Mouse (Mus musculus) CH12.LX (cell line): ENCODE data around the gene Endou. TPM values are rescaled to one million over a fixed set of nuclear protein-coding genes. Genes with fewer than 3 reads are reported as not detected.

Source experiments
- DNase-seq: peaks from one replicate; pipeline ENCODE4 v3.0.0-alpha.2; 2013; ENCODE audit errors: extremely low read depth
- H3K27ac ChIP-seq: 2 replicates; pipeline ENCODE4 v1.5.1; 2012; ENCODE audit warnings: low read depth, mild to moderate bottlenecking, control low read depth, moderate library complexity; ENCODE audit not compliant: insufficient read depth
- H3K27me3 ChIP-seq: replicated peaks from 2 replicates; pipeline ENCODE3; 2012; ENCODE audit warnings: inconsistent platforms
- H3K36me3 ChIP-seq, 2 experiments: replicated peaks in 1 of 2; 2 replicates each; pipeline versions ENCODE3 to v1.6.1; 2012; ENCODE audit warnings: inconsistent platforms in 1 of 2, low read length in 1 of 2, mild to moderate bottlenecking in 1 of 2, mixed read lengths in 1 of 2, moderate library complexity in 1 of 2; ENCODE audit not compliant: control insufficient read depth in 1 of 2, insufficient read depth in 1 of 2
- H3K4me1 ChIP-seq, 2 experiments: 2 replicates each; pipeline ENCODE4 v1.6.1; 2012; ENCODE audit warnings: inconsistent platforms in 1 of 2, moderate library complexity in 1 of 2; ENCODE audit not compliant: insufficient read depth in 2 of 2, control insufficient read depth in 1 of 2
- H3K4me2 ChIP-seq: 2 replicates; pipeline ENCODE4 v1.6.1; 2012; ENCODE audit warnings: low read depth, mild to moderate bottlenecking, control low read depth; ENCODE audit not compliant: poor library complexity, insufficient read depth, severe bottlenecking
- H3K4me3 ChIP-seq, 3 experiments: fragments of 150-350 bp in 1 of 3; sonication (generic) in 1 of 3; replicated peaks in 1 of 3; 2 replicates each; pipeline versions ENCODE3 to v1.5.1; 2011 to 2012; ENCODE audit warnings: low read depth in 2 of 3, low read length in 2 of 3, mild to moderate bottlenecking in 2 of 3, moderate library complexity in 2 of 3, control low read depth in 1 of 3, improper control_type of control experiment in 1 of 3, inconsistent platforms in 1 of 3, mixed read lengths in 1 of 3; ENCODE audit not compliant: poor library complexity in 1 of 3
- H3K79me2 ChIP-seq: replicated peaks from 2 replicates; pipeline ENCODE4 v1.6.1; 2012; ENCODE audit warnings: mild to moderate bottlenecking, moderate library complexity; ENCODE audit not compliant: control insufficient read depth, poor library complexity, insufficient read depth, severe bottlenecking; ENCODE audit errors: extremely low read depth
- H3K9ac ChIP-seq: 2 replicates; pipeline ENCODE4 v1.6.1; 2012; ENCODE audit warnings: low read depth, mild to moderate bottlenecking, control low read depth, moderate library complexity; ENCODE audit not compliant: insufficient read depth
- H3K9me3 ChIP-seq: replicated peaks from 2 replicates; pipeline ENCODE3; 2012; ENCODE audit warnings: low read length, inconsistent platforms, mixed read lengths
- BHLHE40 ChIP-seq: IDR thresholded peaks from 2 replicates; pipeline ENCODE4 v1.6.1; 2011; ENCODE audit warnings: mild to moderate bottlenecking, low read depth, low read length, improper control_type of control experiment
- CHD1 ChIP-seq: IDR thresholded peaks from 2 replicates; pipeline ENCODE4 v1.6.1; 2012; ENCODE audit warnings: low read depth, low read length, improper control_type of control experiment, inconsistent platforms
- CHD2 ChIP-seq: IDR thresholded peaks from 2 replicates; pipeline ENCODE4 v1.6.1; 2011; ENCODE audit warnings: low read length, improper control_type of control experiment
- CTCF ChIP-seq, 2 experiments: IDR thresholded peaks in 1 of 2; conservative IDR thresholded peaks in 1 of 2; 2 replicates each; pipeline ENCODE4 v1.5.1; 2011 to 2012; ENCODE audit warnings: low read depth in 2 of 2, low read length in 2 of 2, improper control_type of control experiment in 1 of 2, inconsistent platforms in 1 of 2, mild to moderate bottlenecking in 1 of 2, moderate library complexity in 1 of 2
- E2F4 ChIP-seq: IDR thresholded peaks from 2 replicates; pipeline ENCODE4 v1.6.1; 2011; ENCODE audit warnings: low read depth, low read length, improper control_type of control experiment; ENCODE audit not compliant: insufficient replicate concordance
- ELF1 ChIP-seq: IDR thresholded peaks from 2 replicates; pipeline ENCODE4 v1.6.1; 2014; ENCODE audit warnings: low read depth, mild to moderate bottlenecking, inconsistent platforms, low read length, improper control_type of control experiment
- ETS1 ChIP-seq: conservative IDR thresholded peaks from 2 replicates; pipeline ENCODE4 v1.6.1; 2012; ENCODE audit warnings: low read depth, mild to moderate bottlenecking, inconsistent platforms, low read length, improper control_type of control experiment, moderate library complexity
- GABPA ChIP-seq: IDR thresholded peaks from 2 replicates; pipeline ENCODE4 v1.6.1; 2012; ENCODE audit warnings: low read depth, low read length, improper control_type of control experiment, inconsistent platforms; ENCODE audit not compliant: insufficient replicate concordance
- HCFC1 ChIP-seq: IDR thresholded peaks from 2 replicates; pipeline ENCODE4 v1.6.1; 2012; ENCODE audit warnings: low read depth, mild to moderate bottlenecking, inconsistent platforms, low read length, improper control_type of control experiment
- IRF4 ChIP-seq: IDR thresholded peaks from 2 replicates; pipeline ENCODE4 v1.6.1; 2014; ENCODE audit warnings: low read depth, mild to moderate bottlenecking, inconsistent platforms, low read length, improper control_type of control experiment
- JUN ChIP-seq: IDR thresholded peaks from 2 replicates; pipeline ENCODE4 v1.6.1; 2011; ENCODE audit warnings: low read depth, mild to moderate bottlenecking, low read length, improper control_type of control experiment, moderate library complexity; ENCODE audit not compliant: insufficient read depth
- JUND ChIP-seq: conservative IDR thresholded peaks from 2 replicates; pipeline ENCODE4 v1.6.1; 2011; ENCODE audit warnings: low read depth, low read length, improper control_type of control experiment
- KAT2A ChIP-seq: IDR thresholded peaks from 2 replicates; pipeline ENCODE4 v1.6.1; 2012; ENCODE audit warnings: low read length, improper control_type of control experiment, inconsistent platforms; ENCODE audit not compliant: insufficient replicate concordance
- MAFK ChIP-seq: IDR thresholded peaks from 2 replicates; pipeline ENCODE4 v1.6.1; 2011; ENCODE audit warnings: low read length, improper control_type of control experiment; ENCODE audit not compliant: insufficient replicate concordance
- MAX ChIP-seq: IDR thresholded peaks from 2 replicates; pipeline ENCODE4 v1.6.1; 2011; ENCODE audit warnings: low read length, improper control_type of control experiment
- MAZ ChIP-seq: IDR thresholded peaks from 2 replicates; pipeline ENCODE4 v1.6.1; 2012; ENCODE audit warnings: low read depth, mild to moderate bottlenecking, inconsistent platforms, low read length, improper control_type of control experiment, moderate library complexity
- MEF2A ChIP-seq: IDR thresholded peaks from 2 replicates; pipeline ENCODE4 v1.6.1; 2014; ENCODE audit warnings: low read depth, mild to moderate bottlenecking, inconsistent platforms, low read length, improper control_type of control experiment, borderline replicate concordance
- MXI1 ChIP-seq: IDR thresholded peaks from 2 replicates; pipeline ENCODE4 v1.6.1; 2011; ENCODE audit warnings: mild to moderate bottlenecking, low read depth, low read length, improper control_type of control experiment
- MYC ChIP-seq: IDR thresholded peaks from 2 replicates; pipeline ENCODE4 v1.6.1; 2011; ENCODE audit warnings: low read depth, mild to moderate bottlenecking, improper control_type of control experiment, low read length
- NELFE ChIP-seq: IDR thresholded peaks from 2 replicates; pipeline ENCODE4 v1.6.1; 2011; ENCODE audit warnings: low read depth, low read length, improper control_type of control experiment
- NRF1 ChIP-seq: IDR thresholded peaks from 2 replicates; pipeline ENCODE4 v1.6.1; 2014; ENCODE audit warnings: low read depth, mild to moderate bottlenecking, inconsistent platforms, low read length, improper control_type of control experiment, moderate library complexity
- RAD21 ChIP-seq: IDR thresholded peaks from 2 replicates; pipeline ENCODE4 v1.6.1; 2011; ENCODE audit warnings: low read depth, mild to moderate bottlenecking, low read length, improper control_type of control experiment, moderate library complexity
- RCOR1 ChIP-seq: conservative IDR thresholded peaks from 2 replicates; pipeline ENCODE4 v1.6.1; 2012; ENCODE audit warnings: low read depth, mild to moderate bottlenecking, inconsistent platforms, low read length, improper control_type of control experiment
- SIN3A ChIP-seq: IDR thresholded peaks from 2 replicates; pipeline ENCODE4 v1.6.1; 2012; ENCODE audit warnings: low read length, improper control_type of control experiment, inconsistent platforms
- SMC3 ChIP-seq: IDR thresholded peaks from 2 replicates; pipeline ENCODE4 v1.6.1; 2011; ENCODE audit warnings: low read depth, low read length, improper control_type of control experiment
- TBP ChIP-seq: conservative IDR thresholded peaks from 2 replicates; pipeline ENCODE4 v1.6.1; 2011; ENCODE audit warnings: low read depth, low read length, improper control_type of control experiment
- TCF12 ChIP-seq: IDR thresholded peaks from 2 replicates; pipeline ENCODE4 v1.6.1; 2014; ENCODE audit warnings: low read depth, mild to moderate bottlenecking, inconsistent platforms, low read length, improper control_type of control experiment
- UBTF ChIP-seq: IDR thresholded peaks from 2 replicates; pipeline ENCODE4 v1.6.1; 2012; ENCODE audit warnings: low read depth, mild to moderate bottlenecking, inconsistent platforms, low read length, improper control_type of control experiment, moderate library complexity
- USF1 ChIP-seq: IDR thresholded peaks from 2 replicates; pipeline ENCODE4 v1.6.1; 2014; ENCODE audit warnings: low read depth, mild to moderate bottlenecking, inconsistent platforms, low read length, improper control_type of control experiment
- USF2 ChIP-seq: conservative IDR thresholded peaks from 2 replicates; pipeline ENCODE4 v1.6.1; 2011; ENCODE audit warnings: low read depth, low read length, improper control_type of control experiment
- ZC3H11A ChIP-seq: IDR thresholded peaks from 2 replicates; pipeline ENCODE4 v1.6.1; 2012; ENCODE audit warnings: low read depth, mild to moderate bottlenecking, inconsistent platforms, low read length, improper control_type of control experiment
- ZMIZ1 ChIP-seq: IDR thresholded peaks from 2 replicates; pipeline ENCODE4 v1.6.1; 2012; ENCODE audit warnings: low read depth, mild to moderate bottlenecking, inconsistent platforms, low read length, improper control_type of control experiment
- ZNF384 ChIP-seq: IDR thresholded peaks from 2 replicates; pipeline ENCODE4 v1.6.1; 2012; ENCODE audit warnings: low read depth, low read length, improper control_type of control experiment, inconsistent platforms
- dilution Hi-C: fragments of 300-500 bp; cut with MboI; formaldehyde crosslinking; loops from 2 replicates; pipeline ENCODE4 v1.14.3; 2020; ENCODE audit warnings: low sequenced_read_pairs; ENCODE audit not compliant: extremely low pct_unique_long_range_greater_than_20kb, extremely low pct_ligation_motif_present
- in situ Hi-C: fragments of 300-500 bp; cut with MboI; formaldehyde crosslinking; loops from 3 replicates; pipeline ENCODE4 v1.14.3; 2019; ENCODE audit warnings: low sequenced_read_pairs, low pct_ligation_motif_present, low pct_unique_long_range_greater_than_20kb, mixed read lengths
- polyA plus RNA-seq: library from polyadenylated mRNA; unstranded; fragments of >175 nt; gene quantifications from 2 replicates; pipeline ENCODE4 v1.2.1, GENCODE M21; 2012; ENCODE audit warnings: low read depth; ENCODE audit not compliant: insufficient read length
- total RNA-seq, 2 experiments: library from RNA; depleted of rRNA; stranded (reverse); fragments of 300-350 nt in 1 of 2; fragments of >200 nt in 1 of 2; gene quantifications; 2 replicates each; pipeline ENCODE4 v1.2.3; 2012 to 2014

Gene Endou
- total and polyA plus RNA-seq, 3 experiments: 49.5 to 66.9 (median 64.0) TPM

DNA sequence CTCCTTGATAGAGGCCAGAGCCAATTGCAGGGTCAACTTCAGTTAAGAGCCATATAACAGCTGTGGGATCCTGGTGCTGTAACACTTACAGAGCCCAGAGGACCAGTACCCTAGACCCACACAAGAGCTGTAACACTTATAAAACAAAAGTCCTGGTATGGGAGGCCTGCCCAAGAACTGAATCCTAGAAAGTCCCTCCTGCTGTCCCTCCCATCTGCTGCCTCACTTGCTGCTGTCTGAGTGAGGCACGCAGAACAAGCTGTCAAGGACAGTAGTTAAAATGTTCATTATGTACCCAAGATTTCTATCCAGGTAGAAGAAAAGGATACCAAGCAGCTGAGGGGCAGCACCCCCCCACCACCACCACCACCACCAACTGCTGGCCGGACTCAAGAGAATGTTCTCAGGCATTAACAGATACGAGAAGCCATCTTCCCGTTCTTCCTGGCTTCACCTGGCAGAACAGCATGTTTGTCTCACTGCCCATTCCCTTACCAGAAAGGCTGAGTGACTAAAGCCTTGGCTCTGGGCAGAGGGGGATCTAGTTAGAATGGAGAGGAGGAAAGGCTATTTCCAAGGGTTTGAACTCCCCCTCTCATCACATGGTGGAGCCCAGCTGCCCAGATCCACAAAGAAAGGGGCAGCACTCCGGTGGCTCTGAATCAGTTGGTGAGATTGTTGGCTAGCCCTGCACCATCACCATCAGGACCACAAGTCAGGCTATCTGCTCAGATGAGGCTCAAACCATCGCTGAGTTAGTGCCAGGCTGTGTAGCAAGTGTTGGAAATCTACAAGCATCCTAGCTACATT, 7.4 kb downstream of the Endou start (continued):
- TF ChIP-seq MAZ: no peak
- TF ChIP-seq HCFC1: no peak

DNA sequence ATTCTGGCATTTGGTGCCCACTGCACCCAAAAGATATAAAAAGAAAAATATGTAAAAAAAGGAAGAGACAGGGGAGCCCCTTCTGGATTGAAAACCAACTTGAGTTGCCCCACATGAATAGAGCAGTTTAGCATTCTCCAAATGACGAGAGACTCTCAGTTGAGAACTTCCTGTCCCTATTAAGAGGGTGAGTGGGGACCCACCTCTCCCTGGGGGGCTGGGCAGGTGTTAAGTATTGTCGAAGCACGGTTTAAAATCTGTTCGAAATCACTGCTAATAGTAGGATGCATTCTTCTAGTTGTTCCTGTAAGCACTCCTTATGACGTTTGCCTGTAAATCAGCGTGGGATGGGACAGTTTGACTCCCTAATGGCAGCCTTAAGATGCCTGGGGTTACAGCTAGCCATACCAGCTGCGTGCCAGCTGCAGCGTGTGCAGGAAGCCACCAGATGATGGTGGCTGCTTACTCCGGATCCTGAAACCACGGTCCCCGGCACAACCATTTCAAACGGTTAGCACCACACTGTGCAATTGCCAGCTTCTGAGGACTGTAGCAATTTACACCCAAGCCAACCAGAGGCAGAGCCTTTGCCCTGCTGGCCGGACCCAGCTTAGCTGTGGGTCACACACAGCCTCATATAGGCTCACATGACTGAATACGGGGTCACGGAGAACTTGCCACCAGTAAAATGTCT, 10.0 kb downstream of the Endou start:
- peak; percentile 90 for DNase-seq
- Histone ChIP-seq H3K9me3 (peaks cover 12% of the 10 kb centered on the region), H3K4me3 (no peak overlapping the region), H3K27me3 (no peaks in the 10 kb centered on the region), H3K4me2 (peak overlapping the region; percentile 37), H3K9ac (peak overlapping the region; percentile 33; the same call in 1 of the 2 replicates), H3K4me1 (peaks cover 45 to 97% of the 10 kb centered on the region in 2 experiments), H3K27ac (peak overlapping the region; percentile 96), H3K36me3 (peaks cover 24 to 71% of the 10 kb centered on the region in 2 experiments), H3K79me2 (peaks cover 4% of the 10 kb centered on the region)
- in situ Hi-C loops: no loop called here
- dilution Hi-C loops: no loop called here
- TF ChIP-seq MXI1 (peak; percentile 51; the same call in 1 of the 2 replicates), JUND (peak; percentile 67), CTCF (conservative IDR thresholded peaks at IDR 0.05 in 1 of 2, IDR thresholded peaks at IDR 0.05 in 1 of 2; ENCODE audit: low read depth in 2 of 2, low read length in 2 of 2) (no peak), GABPA (no peak), USF2 (no peak), CHD1 (no peak), E2F4 (no peak), ZMIZ1 (no peak; the same call in 1 of the 2 replicates), USF1 (no peak; the same call in 1 of the 2 replicates), NRF1 (0 out of 2 replicates have a peak, but pooled peaks have one; percentile 19), RAD21 (peak; percentile 14), NELFE (peak; percentile 54; the same call in 1 of the 2 replicates), MAFK (0 out of 2 replicates have a peak, but pooled peaks have one; percentile 55), TBP (no peak), ZC3H11A (no peak), JUN (peak; percentile 53), CHD2 (peak; percentile 86), IRF4 (peak; percentile 90), SIN3A (peak; percentile 6; the same call in 1 of the 2 replicates), TCF12 (peak; percentile 91), SMC3 (no peak), ETS1 (peak; percentile 92), RCOR1 (peak; percentile 82), HCFC1 (peak; percentile 30; the same call in 1 of the 2 replicates), BHLHE40 (peak; percentile 80), MAZ (no peak), MAX (peak; percentile 82), MEF2A (peak; percentile 95), ELF1 (peak; percentile 62; the same call in 1 of the 2 replicates), UBTF (no peak), KAT2A (no peak), ZNF384 (no peak; the same call in 1 of the 2 replicates), MYC (peak; percentile 37; the same call in 1 of the 2 replicates)
